Mouse (Mus musculus) left cerebral cortex, postnatal 10 days (tissue): ENCODE measurements around the gene Dcakd. TPM values are rescaled to one million over a fixed set of nuclear protein-coding genes. Genes with fewer than 3 reads are reported as not detected.
"Not testable (repeated sequence)": the region's sequence is repeated elsewhere in the genome, so short reads cannot be mapped to it uniquely, and the experiment has no call there.

ENCODE experiments used
- DNase-seq, 2 experiments: peaks; one replicate each; pipeline ENCODE4 v3.0.0; 2021 to 2022; ENCODE audit warnings: low spot score in 2 of 2, mixed read lengths in 1 of 2; ENCODE audit errors: extremely low spot score in 1 of 2
- intact Hi-C: fragments of 180-260 bp; cut with DNase I; formaldehyde crosslinking; loops from one replicate; pipeline ENCODE4 v1.15.1; 2025
- total RNA-seq, 2 experiments: library from RNA; stranded (reverse); gene quantifications; 2 replicates each; pipeline ENCODE4 v1.2.3; 2021

Gene Dcakd
- total RNA-seq, 2 experiments from 2014 or later, result 97.2 to 97.4 TPM

DNA sequence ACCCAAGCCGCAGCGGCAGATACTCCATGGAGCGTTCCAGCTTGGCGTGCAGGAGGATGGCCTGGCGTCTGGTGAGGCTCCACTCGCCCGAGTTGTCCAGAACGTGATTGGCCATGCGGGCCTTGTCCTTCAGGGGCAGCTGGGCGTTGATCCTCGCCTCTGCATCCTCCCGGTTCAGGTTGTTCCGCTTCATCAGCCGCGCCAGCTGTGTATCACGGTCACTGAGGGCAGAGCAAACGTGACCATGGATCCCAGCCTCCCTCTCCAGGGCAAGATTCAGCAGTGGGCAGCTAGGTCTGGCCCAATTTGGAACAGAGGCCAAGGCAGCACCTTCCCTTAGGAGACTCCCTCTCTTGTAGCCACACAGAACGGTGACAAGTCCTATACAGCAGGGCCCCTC lies 33.2 kb downstream of the Dcakd start:
- DNase-seq, result no peak
- intact Hi-C loops, result loop anchor here (5.0 kb wide), 1 partner anchor 48 kb away; the partner anchor contains the start of gene C1ql1

DNA sequence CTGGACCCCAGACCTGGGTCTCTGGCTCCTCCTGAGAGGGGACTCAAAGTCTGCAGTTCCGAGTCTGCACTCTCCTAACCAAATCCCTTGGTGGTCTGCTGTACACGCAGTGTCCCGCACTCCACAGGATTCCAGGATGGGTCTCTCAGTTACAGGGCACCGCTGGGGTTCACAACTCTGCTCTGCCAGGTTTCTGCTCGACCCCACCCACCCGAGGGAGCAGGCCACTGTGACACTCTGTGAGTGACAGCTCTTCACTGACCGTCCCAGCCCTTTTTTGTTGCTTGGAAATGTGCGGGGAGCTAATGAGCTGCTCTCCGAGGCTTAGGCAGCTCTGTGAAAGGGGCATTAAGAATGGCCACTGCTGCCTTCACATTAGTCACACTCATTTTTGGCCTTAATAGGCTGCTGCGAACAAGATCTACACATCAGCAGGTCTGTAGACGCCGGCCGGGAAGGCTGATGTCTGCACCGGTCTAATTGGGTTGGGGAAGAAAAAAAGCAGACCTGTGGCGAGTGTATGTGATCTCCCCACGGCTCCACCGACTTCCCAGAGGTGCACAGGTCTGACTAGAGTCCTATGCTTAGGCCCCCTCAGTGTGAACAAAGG lies 34.6 kb downstream of the Dcakd start:
- no peak for DNase-seq
- intact Hi-C loops, result loop anchor here (2.0 to 5.0 kb wide), 2 partner anchors 46 to 93 kb away; partner anchors contain the start of genes C1ql1 and Gfap

DNA sequence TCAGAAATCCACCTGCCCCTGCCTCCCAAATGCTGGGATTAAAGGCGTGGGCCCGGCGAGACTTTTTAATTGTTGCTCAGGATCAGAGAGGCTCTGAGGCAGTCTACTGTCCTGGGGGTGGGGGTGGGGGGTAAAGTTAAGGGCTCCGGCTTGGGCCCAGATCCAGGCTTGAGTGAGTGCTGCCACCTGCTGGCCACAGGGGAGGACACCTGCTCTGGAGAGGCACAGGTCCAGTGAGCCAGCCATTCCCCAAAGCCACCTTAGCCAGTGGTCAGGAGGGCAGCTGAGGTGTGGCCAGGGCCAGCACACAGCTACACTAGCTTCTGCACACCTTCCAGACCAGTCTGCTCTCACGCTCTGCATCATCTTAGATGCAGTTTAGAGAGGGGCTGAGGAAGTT lies 35.2 kb downstream of the Dcakd start:
- intact Hi-C loops, result loop anchor here (2.0 to 5.0 kb wide), 2 partner anchors 46 to 92 kb away; partner anchors contain the start of genes C1ql1 and Gfap
- peak in 1 of 2 experiments; percentile 83 for DNase-seq

DNA sequence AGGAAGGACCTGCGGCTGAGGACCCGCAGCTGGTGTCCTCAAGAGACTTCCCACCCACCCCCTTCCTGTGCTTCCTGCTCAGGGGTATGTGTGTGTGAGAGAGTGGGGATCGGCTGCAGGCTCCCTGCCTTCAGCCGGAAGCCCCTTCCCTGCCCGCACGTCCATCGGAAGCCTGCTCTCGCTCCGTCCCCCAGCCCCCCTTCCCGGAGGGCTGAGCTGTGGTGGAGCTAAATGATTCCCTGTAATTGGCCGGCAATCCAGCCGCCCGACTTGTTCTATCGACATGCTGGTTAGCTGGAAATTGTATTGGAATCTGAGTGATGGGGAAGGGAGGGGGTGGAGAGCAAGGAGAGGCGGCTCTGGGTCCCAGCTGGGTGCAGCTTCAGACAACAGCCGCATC lies 36.5 kb downstream of the Dcakd start:
- peak in 1 of 2 experiments; percentile 61 for DNase-seq
- intact Hi-C loops, result loop anchor here (2.0 to 5.0 kb wide), 2 partner anchors 44 to 91 kb away; partner anchors contain the start of genes C1ql1 and Gfap

DNA sequence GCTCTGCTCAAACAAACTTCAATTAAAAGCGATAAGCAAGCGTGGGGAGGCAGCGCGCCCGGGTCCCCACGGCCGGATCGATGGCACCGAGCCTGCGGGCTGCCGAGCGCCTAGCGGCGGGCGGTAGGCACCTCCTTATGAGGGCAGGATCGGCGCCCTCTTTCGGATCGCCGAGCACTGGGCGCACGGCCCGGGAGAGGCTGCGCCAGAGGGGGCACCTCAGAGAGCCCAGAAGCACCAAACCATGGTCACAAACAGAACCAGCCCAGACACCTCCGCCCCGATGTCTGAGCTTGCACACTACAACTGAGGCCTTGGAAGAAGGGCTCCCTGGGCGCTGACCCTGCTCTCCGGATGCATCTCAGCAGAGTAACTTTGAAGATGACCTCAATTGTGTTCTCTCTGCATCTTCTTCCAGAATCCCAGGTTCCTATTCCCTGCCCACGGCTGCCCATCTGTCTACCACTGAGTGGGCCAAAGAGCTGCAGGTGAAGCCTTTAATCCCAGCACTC lies 37.9 kb downstream of the Dcakd start:
- intact Hi-C loops, result loop anchor here (5.0 kb wide), 1 partner anchor 43 kb away; the partner anchor contains the start of gene C1ql1
- peak in 1 of 2 experiments; percentile 64 for DNase-seq

DNA sequence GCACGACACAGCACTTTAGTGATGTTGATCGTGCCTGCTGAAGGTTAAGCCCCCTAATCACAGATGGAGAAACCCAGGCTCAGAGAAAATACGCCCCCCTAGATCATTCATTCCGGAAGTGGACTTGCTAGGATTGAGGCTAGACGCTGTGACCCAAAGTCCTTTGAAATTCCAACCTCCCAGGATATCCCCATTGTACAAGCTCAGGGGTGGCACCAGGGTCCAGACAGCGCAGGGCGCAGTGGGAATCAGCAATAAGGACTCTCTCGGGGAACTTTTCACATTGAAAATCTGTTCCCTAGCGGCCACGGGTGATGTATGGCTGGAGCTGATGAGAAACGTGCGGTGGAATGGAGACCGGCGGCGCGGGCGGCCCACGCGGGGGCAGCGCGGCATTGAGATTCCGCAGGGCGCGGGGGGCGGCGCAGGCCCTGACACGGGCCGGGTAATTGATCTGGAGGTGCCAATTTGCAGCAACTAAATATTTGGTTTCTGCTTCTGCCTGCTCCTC lies 38.4 kb downstream of the Dcakd start:
- intact Hi-C loops, result loop anchor here (5.0 kb wide), 1 partner anchor 42 kb away; the partner anchor contains the start of gene C1ql1
- DNase-seq, result no peak

DNA sequence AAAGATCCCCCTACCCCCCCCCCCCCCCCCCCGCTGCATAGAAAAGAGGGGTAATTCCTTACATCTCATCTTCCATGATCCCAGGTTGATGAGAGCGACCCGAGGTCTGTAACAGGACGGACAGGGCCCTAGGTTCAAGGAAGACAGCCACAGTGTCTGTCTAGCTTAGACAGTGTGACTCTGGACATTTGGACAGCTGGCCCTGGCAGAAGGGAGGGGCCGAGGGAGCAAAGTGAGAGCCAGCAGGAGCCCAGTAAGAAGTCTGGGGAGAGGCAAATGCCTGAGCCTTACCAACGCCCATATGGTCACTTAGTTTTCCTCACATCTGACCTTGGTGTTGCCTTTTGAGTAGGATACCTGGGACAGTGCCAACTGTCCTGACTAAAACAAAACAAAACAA lies 43.0 kb downstream of the Dcakd start:
- DNase-seq, result no peak
- intact Hi-C loops, result no loop called here

DNA sequence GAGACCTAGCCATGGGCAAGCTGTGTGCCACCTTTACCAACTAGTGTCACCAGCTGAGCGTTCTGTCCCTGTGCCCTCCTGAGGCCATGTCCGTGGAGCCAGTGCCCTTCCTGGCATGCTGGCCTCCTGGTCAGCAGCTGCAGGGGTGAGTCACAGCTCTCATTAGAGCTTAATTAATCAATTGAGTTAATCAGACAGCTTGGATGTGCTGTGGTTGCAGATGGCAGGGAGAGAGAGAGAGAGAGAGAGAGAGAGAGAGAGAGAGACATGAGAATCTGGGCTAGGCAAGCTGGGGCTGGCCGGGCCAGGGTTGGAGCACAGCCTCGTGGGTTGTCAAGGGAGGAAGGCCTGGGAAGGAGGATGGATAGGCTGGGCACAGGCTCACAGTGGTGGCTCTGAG lies 43.5 kb downstream of the Dcakd start:
- no peak for DNase-seq

DNA sequence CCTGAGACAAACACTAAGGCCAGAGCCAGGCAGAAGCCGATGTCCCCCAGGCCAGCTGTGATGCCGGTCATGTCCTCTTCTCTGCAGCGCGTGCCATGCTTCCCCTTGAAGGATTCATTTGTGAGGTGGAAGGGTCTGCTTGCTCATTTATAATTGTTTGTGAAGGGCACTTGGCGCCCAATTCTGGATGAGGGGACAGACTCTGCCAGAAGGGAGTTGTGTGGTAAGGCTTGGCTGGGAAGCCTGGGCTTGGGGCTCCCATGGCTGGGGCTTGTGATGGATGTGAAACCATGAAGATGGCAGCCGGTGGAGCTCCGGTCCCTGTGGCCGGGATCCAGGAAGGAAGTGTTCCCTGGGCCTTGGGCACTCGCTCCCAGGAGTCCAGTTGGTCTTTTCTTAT lies 44.0 kb downstream of the Dcakd start:
- DNase-seq, result no peak
- intact Hi-C loops, result no loop called here

More for the DNA sequence above, 43.5 kb downstream of the Dcakd start:
- intact Hi-C loops, result no loop called here

DNA sequence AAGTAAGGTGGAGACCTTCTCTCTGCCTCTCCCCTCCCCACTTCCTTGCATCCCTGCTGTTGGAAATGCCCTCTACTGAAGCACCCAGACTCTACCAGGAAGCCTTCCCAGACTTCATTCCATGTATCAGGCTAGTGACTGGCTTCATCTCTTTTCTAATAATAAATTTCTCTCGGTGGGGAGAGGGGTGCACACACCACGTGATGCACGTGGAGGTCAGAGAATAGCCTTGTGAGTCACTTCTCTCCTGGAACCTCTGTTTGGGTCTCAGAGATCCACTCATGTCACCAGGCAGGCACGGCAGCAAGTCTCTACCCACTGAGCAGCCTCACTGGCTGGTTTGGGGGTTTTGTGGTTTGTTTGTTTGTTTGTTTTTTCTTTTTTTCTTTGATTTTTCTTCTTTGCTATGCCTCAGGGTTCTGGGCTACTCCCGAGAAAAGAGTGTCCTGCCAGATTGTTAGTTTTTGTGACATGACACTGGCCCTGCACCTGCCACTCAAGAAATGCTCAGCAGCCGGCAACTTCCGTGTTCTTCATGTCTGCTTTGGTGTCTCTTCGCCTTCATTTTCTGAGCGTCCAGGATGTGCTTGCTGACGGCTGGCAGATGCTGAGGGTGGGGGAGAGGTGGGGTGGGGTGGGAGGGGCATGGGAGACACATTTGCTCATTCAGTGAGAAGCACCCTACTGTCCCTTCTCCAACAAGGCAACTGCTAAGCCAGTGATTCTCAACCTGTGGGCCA lies 46.8 kb downstream of the Dcakd start:
- DNase-seq, result no peak

DNA sequence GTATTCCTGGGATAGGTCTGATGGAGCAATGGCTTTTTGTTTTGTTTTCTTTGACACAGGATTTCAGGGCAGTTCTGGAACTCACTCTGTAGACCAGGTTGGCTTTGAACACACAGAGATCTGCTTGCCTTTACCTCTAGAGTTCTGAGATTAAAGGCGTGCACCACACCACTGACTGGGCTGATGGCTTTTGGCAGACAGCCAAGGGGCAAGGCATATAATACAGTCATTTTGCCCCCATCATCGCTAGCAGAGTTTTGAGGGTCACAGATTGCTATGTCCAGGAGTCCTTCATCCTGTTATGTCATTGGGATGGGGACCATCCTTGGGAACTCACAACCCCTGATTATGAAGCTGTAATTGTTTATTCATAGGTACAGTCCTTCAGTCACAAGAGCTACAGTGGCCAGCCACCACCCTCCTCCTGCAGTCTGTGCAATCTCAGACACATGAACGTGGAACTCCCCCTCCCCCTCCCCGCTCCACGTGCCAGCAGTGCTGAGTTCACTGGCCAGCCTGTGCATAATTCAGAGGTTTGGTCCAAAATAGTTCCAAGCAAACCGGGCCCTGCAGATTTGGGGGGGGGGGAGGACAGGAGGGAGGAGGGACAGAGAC lies 50.0 kb downstream of the Dcakd start:
- intact Hi-C loops, result no loop called here
- peak in 1 of 2 experiments; percentile 58 for DNase-seq

More for the DNA sequence above, 46.8 kb downstream of the Dcakd start:
- intact Hi-C loops, result no loop called here

DNA sequence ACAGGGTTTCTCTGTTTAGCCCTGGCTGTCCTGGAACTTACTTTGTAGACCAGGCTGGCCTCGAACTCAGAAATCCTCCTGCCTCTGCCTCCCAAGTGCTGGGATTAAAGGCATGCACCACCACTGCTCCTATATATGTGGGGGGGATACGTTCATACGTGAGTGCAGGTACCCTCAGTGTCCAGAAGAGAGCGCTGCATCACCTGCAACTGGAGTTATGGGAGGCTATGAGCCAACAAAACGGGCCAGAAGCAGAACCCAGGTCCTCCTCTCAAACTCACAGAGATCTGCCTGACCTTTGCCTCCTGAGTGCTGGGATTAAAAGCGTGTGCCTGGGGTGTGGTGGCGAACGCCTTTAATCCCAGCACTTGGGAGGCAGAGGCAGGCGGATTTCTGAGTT lies 52.2 kb downstream of the Dcakd start:
- DNase-seq, intact Hi-C loops: not testable (repeated sequence)

DNA sequence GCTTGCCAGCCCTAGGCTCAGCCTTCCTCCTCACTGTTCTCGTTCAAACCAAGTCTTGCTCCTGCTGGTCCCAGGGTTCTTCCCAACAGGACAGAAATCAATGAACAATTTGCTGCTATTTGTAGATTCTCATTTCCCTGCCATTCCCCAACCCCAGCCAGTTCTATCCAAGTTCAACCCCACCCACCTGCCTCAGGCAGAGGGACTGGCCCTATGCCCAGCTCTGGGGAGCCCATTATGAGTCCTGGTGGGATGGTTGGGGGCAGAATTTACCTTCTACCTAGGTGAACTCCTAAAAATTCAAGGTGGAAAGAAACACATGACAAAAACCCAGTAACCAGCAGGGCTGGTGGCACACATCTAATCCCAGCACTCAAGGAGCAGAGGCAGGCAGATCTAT lies 55.8 kb downstream of the Dcakd start:
- no peak for DNase-seq
- intact Hi-C loops, result no loop called here

DNA sequence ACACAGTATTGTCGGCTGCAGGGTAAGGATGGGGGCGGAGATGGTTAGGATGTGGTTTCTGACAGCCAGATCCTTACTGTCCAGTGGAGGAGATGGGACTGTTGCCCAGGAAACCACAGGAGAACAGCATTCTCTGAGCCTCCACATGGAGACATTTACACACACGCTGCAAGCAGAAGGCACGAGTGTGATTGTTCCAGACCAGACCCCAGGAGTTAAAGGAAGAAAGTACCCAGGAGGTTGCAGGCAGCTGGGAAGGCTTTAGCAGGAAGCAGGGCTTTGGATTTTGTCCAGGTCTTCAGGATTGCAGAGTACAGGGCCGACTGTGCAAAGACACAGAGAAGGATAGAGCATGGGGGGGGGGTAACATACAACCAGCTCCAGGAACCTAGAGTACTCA lies 56.5 kb downstream of the Dcakd start:
- intact Hi-C loops, result no loop called here

DNA sequence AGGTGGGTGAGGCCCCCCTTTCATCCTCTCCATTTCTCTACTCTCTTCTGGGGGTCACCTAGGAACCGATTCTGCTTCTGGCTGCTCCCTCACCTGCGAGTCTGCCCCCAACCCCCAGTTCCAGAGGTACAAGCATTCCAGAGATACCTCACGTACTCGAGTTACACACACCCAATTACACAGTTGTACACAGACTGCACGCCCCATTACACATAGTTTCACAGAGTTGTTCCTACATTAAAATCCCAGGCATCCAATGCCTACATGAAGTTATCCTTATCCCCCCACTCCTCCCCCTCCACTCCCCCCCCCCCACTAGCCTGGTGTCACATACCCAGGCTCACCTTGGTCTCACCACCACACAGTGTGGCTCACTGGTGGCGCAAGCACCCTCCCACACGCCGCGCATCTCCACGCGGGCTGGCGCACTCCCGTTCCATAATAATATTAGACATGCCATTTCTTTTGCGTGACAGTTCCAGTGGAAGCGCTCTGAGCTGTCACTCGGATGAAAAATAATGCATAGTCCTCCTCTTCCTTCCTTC lies 63.5 kb downstream of the Dcakd start:
- intact Hi-C loops, result no loop called here
- DNase-seq, result no peak

More for the DNA sequence above, 56.5 kb downstream of the Dcakd start:
- DNase-seq, result peak in 1 of 2 experiments; percentile 32

DNA sequence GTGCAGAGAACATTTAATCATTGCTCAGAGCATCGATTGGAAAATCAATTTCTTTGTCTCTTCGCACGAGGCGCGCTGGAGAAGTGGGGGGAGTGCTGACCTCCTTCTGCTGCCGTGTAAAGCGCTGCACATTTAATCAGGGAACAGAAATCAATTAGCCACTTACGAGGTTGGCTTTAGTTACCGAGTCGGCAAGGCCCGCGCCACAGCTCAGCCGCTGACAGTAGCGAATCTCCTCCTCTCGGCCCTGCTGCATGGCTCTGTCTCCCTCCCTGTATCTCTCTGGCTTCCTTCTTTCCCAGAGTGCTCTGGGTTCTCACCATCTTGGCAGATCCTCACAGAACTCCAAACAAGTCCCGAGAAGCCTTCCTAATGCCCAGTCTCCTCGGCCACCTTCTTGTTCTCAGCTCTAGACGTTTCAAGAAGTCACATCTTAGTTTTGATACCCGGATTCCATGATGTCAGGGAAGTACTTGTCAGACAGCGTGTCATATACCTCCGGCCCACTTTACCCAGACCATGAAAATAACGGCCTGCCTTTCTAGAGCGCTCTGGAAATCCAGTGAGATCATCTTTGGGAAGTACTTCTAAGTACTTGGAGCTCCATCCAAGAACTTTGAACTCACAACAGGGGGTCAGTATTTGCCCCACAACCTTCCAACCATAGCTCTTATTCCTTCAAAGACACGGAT lies 64.1 kb downstream of the Dcakd start:
- intact Hi-C loops, result no loop called here
- DNase-seq, result no peak

DNA sequence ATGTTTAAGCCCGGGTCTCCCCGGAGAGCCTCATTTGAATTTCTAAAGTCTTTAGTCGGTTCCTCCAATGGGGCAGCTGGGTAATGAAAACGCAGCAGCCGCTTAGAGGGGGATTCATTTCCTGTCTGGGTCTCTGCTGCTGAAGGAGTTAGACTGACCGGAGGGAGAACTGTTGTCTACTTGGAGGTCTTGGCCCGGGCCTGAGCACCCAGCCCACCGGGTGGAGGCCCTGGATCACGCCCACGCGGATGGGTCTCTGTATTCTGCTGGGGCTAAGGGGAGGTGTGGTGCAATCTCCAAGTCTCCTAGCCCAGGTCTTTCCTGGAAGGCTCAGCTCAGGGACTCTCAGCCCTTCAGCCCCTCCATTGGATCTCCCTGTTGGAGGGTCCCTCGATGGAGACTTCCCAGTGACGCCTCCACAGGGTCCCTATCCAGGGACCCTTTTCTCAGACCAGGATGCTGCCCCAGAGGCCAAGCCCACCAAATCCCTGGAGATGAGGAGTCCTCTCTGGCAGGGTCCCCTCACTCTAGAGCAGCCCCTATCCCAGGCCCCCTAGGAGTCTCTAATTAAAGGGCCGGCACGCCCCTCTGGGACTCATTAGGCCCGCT lies 64.8 kb downstream of the Dcakd start:
- DNase-seq, result no peak
- intact Hi-C loops, result no loop called here

DNA sequence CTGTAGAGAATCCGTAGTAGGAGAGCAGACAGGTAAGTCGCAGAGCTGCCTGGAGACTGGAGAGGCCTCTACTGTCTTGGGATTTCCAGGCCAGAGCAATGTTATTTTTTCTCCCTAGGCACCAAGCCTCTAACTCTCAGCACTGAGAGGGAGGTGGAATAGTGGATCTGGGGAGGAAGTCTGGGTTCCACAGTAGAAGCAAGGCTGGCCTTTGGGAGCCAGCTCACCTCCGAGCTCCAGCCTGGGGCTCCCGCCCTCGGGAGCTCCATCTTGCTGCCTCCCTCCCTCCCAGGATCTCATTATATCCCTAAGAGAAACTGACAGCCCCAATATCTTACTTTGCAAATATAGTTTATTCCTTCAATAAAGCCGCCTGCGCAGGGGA lies 65.3 kb downstream of the Dcakd start:
- no peak for DNase-seq
- intact Hi-C loops, result no loop called here
